Mouse (Mus musculus): ENCODE measurements around the gene Tpx2. TPM values are rescaled to one million over a fixed set of nuclear protein-coding genes. Genes with fewer than 3 reads are reported as not detected.
A peak's percentile ranks its signal among the peaks of the same experiment; 100 is the strongest.

Gene Tpx2
- total RNA-seq, 2 experiments from 2014 or later: 39.8 to 53.4 TPM

GRCm38 (mm10) chr2:152819097-152819624, 28.6 kb upstream of the Tpx2 start:
- ATAC-seq (replicated peaks; ENCODE audit: low FRiP score, poor library complexity, severe bottlenecking): no peak

DNA sequence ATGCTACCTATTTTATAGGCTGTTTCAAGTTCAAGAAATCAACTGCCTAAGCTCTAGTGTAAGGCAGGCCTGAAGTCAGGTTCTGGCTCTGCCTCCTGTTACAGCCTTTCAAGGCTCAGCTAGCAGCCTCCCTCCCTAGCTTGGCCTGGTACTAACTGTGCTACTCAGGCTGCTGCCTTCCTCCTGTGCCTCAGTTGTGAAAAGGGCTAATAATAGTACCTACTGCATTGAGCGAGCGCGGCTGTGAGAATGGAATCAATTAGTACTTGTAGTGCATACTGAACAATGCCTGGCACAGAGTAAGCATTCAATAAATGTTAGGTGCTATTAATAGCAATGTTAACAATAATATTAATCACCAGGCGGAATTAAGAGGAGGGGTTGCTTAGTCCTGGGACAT, 27.8 kb upstream of the Tpx2 start:
- no peak for ATAC-seq (replicated peaks; ENCODE audit: low FRiP score, poor library complexity, severe bottlenecking)

- ATAC-seq (replicated peaks; ENCODE audit: low FRiP score, poor library complexity, severe bottlenecking): no peak
These were observed 27.4 kb upstream of the Tpx2 start for GRCm38 (mm10) chr2:152820369-152820768.

GRCm38 (mm10) chr2:152821023-152821422, 26.7 kb upstream of the Tpx2 start:
- no peak for ATAC-seq (replicated peaks; ENCODE audit: low FRiP score, poor library complexity, severe bottlenecking)

- no peak for ATAC-seq (replicated peaks; ENCODE audit: low FRiP score, poor library complexity, severe bottlenecking)
These were observed 26.2 kb upstream of the Tpx2 start for GRCm38 (mm10) chr2:152821566-152821965.

- no peak for ATAC-seq (replicated peaks; ENCODE audit: low FRiP score, poor library complexity, severe bottlenecking)
These were observed 24.0 kb upstream of the Tpx2 start for GRCm38 (mm10) chr2:152823770-152824169.

DNA sequence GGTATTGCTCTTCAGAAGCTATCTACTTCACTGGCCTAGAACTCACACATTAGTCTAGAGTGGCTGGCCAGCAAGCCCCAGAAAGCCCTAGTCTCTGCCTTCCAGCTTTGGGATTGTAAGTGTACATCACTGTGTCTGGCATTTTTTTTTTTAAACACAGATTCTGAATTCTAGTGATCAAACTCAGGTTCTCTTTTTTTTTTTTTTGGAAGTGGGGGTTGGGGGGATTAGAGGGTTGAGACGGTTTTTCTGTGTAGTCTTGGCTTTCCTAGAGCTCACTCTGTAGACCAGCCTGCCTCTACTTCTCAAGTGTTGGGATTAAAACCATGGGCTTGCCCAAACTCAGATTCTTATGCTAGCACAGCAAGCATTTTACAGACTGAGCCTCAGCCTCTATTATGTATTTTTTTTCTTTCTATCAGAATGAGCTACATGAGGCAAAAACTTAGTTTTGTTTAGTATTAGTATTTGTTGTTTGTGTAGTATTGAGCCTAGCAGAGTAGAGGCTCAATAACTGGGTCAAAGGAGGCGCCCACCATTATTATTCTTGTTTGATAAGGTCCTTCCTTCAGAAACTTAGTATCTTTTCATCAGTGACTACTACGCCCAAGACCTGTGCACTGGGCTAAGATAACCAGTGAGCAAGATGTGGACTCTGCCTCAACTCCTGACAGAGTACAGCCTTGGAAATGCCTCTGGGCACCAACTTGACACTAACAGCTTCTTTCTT, 23.2 kb upstream of the Tpx2 start:
- no peak for ATAC-seq (replicated peaks; ENCODE audit: low FRiP score, poor library complexity, severe bottlenecking)

DNA sequence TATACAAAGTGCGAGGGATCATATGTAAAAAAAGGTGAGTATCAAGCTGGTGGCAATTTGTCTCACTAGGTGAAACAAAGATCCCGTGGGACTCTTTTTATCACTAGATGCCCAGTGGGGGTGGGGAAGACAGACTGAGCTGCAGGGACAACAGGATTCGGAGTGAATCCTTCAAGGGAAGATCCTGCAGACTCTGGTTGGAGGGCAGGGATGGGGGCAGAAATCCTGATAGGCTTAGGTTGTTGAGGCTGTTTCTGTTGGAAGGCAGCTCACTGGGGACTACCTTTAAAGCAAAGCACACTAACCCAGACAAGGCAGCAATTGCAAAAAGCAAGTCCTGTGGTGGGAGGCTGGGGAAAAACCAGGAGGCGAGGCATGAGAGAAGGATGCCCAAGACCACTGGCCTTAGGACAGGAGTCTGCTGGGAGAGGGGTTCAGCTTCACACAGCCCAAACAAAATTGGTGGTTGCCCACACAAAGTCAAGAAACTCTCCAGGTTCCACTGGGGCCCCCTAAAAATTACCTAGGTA, 22.5 kb upstream of the Tpx2 start:
- no peak for ATAC-seq (replicated peaks; ENCODE audit: low FRiP score, poor library complexity, severe bottlenecking)

GRCm38 (mm10) chr2:152825713-152826112, 22.1 kb upstream of the Tpx2 start:
- ATAC-seq (replicated peaks; ENCODE audit: low FRiP score, poor library complexity, severe bottlenecking): no peak

DNA sequence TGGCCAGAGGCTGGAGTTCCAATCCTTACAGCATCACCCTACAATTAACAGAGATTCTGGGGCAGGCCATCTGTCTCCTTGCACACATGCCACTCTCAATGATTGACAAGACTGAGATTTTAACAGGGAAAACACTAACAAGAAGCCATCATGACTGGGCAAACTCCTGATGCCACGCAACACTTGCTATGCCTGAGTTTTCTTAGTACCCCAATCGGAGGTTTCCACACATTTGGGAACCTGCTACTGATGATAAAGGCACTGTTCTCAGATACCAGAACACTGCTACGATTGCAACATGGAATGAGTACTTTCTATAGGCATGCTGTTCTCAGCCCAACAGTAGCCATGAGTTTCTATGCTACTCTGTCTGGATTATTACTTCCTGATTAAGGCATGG, 21.3 kb upstream of the Tpx2 start:
- no peak for ATAC-seq (replicated peaks; ENCODE audit: low FRiP score, poor library complexity, severe bottlenecking)

DNA sequence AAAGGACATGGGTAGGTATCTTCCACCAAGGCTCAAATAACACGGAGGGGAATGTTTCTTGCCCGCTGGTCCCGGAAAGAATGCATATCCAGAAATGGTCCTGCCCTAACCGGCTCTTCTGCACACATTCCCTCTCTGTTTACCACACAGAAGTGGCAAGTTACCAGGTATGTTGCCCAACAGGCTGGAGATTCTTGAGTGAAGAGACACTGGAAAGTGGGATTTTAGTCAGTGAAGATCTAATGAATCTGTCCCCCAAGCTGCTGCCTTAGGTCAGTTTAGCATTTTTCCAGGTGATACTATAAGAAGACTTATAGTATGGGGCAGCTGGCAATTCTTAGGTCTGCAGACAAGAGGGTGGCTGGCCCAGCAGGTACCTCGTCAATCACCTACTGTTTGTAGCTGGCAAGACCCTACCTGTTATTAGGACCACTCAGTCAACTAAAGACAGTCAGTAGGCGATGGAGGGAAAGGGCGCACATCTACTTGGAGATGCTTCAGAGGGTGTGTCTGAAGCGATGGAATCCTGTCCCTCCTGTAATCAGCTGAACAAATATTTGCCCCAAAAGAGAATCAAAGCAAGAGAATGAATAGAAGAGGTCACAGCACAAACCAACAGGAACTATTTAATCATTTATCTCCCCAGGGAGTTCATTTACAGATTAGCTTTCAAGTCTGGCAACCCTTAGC, 20.3 kb upstream of the Tpx2 start:
- no peak for ATAC-seq (replicated peaks; ENCODE audit: low FRiP score, poor library complexity, severe bottlenecking)

GRCm38 (mm10) chr2:152828011-152828370, 19.8 kb upstream of the Tpx2 start:
- ATAC-seq (replicated peaks; ENCODE audit: low FRiP score, poor library complexity, severe bottlenecking): no peak

DNA sequence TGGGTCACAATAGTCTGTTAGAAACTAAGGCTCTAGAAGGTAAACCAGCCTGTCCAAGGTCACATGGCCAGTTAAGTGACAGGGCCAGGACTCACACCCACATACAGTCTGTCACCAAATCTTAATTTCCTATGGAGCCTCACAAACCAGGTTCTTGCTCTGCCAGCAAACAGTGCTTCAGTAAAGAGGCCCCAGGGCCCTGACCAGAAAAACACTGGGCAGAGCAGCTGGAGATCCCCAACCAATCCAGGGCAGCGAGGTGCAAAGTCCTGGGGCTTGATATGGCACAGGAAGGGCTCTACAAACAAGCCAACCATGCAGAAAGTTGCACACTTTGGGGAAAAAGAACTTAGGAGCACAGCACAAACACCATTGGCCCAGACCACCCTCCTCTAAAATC, 19.2 kb upstream of the Tpx2 start:
- ATAC-seq (replicated peaks; ENCODE audit: low FRiP score, poor library complexity, severe bottlenecking): no peak

GRCm38 (mm10) chr2:152829367-152829881, 18.3 kb upstream of the Tpx2 start:
- no peak for ATAC-seq (replicated peaks; ENCODE audit: low FRiP score, poor library complexity, severe bottlenecking)

GRCm38 (mm10) chr2:152830021-152830921, 17.5 kb upstream of the Tpx2 start:
- peak; percentile 75 for ATAC-seq (replicated peaks; ENCODE audit: low FRiP score, poor library complexity, severe bottlenecking)

DNA sequence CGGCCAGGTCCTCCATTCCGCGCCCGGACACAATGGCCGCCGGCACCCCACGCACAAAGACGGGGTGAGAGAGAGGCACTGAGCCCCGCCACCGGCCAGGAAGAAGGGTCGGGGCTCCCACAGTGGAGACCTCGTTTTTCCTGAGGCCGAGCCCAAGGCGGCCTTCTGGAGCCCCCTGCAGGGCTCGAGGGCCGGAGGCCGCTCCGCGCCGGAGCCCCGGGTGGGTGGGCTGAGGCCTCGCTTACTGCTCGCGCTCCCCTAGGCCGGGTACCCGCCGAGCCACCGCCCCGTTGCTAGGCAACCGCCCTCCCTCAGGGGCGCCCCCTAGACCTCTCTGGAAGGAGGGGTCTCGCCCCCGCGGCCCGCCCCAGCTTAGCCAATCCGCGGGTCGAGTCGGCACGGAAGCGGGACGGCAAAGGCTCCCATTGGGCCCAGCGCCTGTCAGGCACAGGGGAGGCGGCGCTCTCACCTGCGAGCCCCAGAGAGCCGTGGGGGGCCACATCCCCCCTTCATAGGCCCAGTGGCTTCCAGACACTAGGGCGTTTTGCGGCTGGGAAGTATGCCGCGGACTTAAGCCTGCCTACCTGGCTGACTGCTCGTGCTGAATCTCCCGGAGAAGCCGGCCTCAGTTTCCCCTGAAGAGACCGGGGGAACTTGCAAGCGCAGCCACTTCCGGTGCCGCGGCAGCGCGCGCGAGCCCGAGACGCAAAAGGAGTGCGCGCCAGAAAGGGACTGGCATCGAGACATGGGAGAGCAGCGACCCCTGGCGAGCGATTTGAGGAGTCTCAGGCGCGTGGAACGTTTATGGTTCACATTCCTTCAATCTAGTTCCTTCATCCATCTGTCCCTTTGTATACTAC, 16.5 kb upstream of the Tpx2 start, which contains the start of gene Bcl2l1:
Gene Bcl2l1, minus strand, starts transcription at position 710 of the 860 bp plus-strand sequence.
- ATAC-seq (replicated peaks; ENCODE audit: low FRiP score, poor library complexity, severe bottlenecking): peak; percentile 81

- no peak for ATAC-seq (replicated peaks; ENCODE audit: low FRiP score, poor library complexity, severe bottlenecking)
These were observed 8.5 kb upstream of the Tpx2 start for GRCm38 (mm10) chr2:152839256-152839655.

- ATAC-seq (replicated peaks; ENCODE audit: low FRiP score, poor library complexity, severe bottlenecking): 0 out of 2 replicates have a peak, but pooled peaks have one; percentile 40
These were observed 5.0 kb upstream of the Tpx2 start for GRCm38 (mm10) chr2:152842741-152843140.
